Mouse (Mus musculus): ENCODE results near the gene Irf6.

DNA sequence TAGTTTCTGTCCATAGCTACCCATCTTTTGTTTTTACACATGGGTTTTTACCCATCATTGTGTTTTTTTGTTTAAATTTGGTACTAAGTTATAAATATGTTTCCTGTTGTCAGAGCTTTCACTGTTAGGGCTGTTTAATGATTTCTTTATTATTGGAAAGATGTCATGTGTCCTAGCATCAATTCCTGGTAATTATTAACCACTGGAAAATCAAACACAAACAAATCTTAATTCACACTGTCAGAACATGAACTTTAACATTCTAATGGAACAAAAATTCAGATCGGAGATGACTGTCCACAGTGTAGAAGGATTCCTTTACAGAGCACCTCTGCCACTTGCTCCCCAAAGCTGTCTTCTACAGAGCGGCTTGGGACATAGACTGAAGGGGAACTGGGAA is 52.5 kb downstream of the Irf6 start:
- TF ChIP-seq POLR2A (IDR thresholded peaks at IDR 0.05; ENCODE audit: control insufficient read depth in 1 of 2, insufficient read depth in 1 of 2, low read depth in 1 of 2, low read length in 2 of 2, poor library complexity in 1 of 2) (no peak), NELFE (IDR thresholded peaks at IDR 0.05; ENCODE audit: low read depth, low read length) (no peak), CTCF (IDR thresholded peaks at IDR 0.05 in 2 of 3, conservative IDR thresholded peaks at IDR 0.05 in 1 of 3; ENCODE audit: control insufficient read depth in 1 of 3, insufficient read depth in 1 of 3, low read depth in 2 of 3, low read length in 3 of 3, poor library complexity in 1 of 3, severe bottlenecking in 1 of 3) (no peak), BHLHE40 (IDR thresholded peaks at IDR 0.05; ENCODE audit: borderline replicate concordance, low read depth, low read length) (no peak), SMC3 (IDR thresholded peaks at IDR 0.05; ENCODE audit: low read depth, low read length) (no peak), JUND (IDR thresholded peaks at IDR 0.05; ENCODE audit: low read depth, low read length) (no peak), E2F4 (IDR thresholded peaks at IDR 0.05; ENCODE audit: borderline replicate concordance, low read depth, low read length) (no peak), TBP (IDR thresholded peaks at IDR 0.05; ENCODE audit: low read depth, low read length) (no peak)
